Mouse (Mus musculus): ENCODE measurements around the gene Smok3c. TPM values are rescaled to one million over a fixed set of nuclear protein-coding genes. Genes with fewer than 3 reads are reported as not detected.
A peak's percentile ranks its signal among the peaks of the same experiment; 100 is the strongest.

Gene Smok3c
- total and polyA plus RNA-seq, 2 experiments = not detected

DNA sequence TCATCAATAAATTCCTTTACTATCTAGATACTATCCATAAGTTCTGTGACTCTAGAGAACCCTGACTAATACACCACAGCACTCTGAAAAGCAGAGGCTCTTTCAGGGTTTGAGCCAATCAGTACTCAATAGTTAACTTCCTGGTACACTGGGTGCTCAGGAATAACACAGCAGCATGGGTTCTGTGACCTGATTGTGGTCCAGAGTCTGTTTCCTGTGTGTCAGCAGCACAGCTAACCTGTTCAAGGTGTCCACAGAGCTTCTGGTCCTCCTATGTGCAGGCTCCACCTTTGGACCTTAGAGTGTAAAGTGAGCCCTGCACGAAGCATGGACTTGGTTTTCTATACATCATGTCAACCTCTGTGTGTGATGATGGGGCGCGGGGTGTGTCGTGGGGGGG is 20.8 kb downstream of the Smok3c start:
- DNase-seq (ENCODE audit: extremely low read depth, low read depth, low spot score) = no peak

GRCm38 (mm10) chr5:138075684-138076083 is 22.7 kb downstream of the Smok3c start:
- Histone ChIP-seq H3K36me3 (ENCODE audit: control insufficient read depth, insufficient read depth, low read length) (no peaks in the 10 kb centered on the region), H3K4me1 (ENCODE audit: control insufficient read depth, insufficient read depth, low read length) (peaks cover 11% of the 10 kb centered on the region), H3K27me3 (ENCODE audit: control insufficient read depth, insufficient read depth, low read length) (no peaks in the 10 kb centered on the region), H3K4me3 (ENCODE audit: insufficient read depth, low read depth, low read length) (no peak overlapping the region), H3K79me2 (ENCODE audit: control insufficient read depth, insufficient read depth, low read length) (no peaks in the 10 kb centered on the region), H3K9ac (ENCODE audit: low read depth, low read length) (peak overlapping the region; percentile 68), H3K27ac (replicated peaks; ENCODE audit: insufficient read depth, low read depth, low read length) (peak overlapping the region; percentile 100)
- TF ChIP-seq CTCF (IDR thresholded peaks at IDR 0.05; ENCODE audit: low read depth, low read length) = no peak
- TF ChIP-seq POLR2A (IDR thresholded peaks at IDR 0.05; ENCODE audit: extremely low read depth, insufficient read depth, low read length) = no peak
- peak; percentile 98 for DNase-seq (ENCODE audit: extremely low read depth, low read depth, low spot score)
- 12% methylated on average over 3 of the region's 3 CpGs for WGBS

More for the DNA sequence above, 20.8 kb downstream of the Smok3c start:
- Histone ChIP-seq H3K27ac (replicated peaks; ENCODE audit: insufficient read depth, low read depth, low read length) (no peak overlapping the region), H3K9ac (ENCODE audit: low read depth, low read length) (no peak overlapping the region), H3K4me3 (ENCODE audit: insufficient read depth, low read depth, low read length) (no peak overlapping the region), H3K36me3 (ENCODE audit: control insufficient read depth, insufficient read depth, low read length) (no peaks in the 10 kb centered on the region), H3K4me1 (ENCODE audit: control insufficient read depth, insufficient read depth, low read length) (peaks cover 9% of the 10 kb centered on the region), H3K27me3 (ENCODE audit: control insufficient read depth, insufficient read depth, low read length) (no peaks in the 10 kb centered on the region), H3K79me2 (ENCODE audit: control insufficient read depth, insufficient read depth, low read length) (no peaks in the 10 kb centered on the region)
- 87% methylated on average over 4 of the region's 4 CpGs for WGBS
- no peak for TF ChIP-seq CTCF (IDR thresholded peaks at IDR 0.05; ENCODE audit: low read depth, low read length)
- no peak for TF ChIP-seq POLR2A (IDR thresholded peaks at IDR 0.05; ENCODE audit: extremely low read depth, insufficient read depth, low read length)

DNA sequence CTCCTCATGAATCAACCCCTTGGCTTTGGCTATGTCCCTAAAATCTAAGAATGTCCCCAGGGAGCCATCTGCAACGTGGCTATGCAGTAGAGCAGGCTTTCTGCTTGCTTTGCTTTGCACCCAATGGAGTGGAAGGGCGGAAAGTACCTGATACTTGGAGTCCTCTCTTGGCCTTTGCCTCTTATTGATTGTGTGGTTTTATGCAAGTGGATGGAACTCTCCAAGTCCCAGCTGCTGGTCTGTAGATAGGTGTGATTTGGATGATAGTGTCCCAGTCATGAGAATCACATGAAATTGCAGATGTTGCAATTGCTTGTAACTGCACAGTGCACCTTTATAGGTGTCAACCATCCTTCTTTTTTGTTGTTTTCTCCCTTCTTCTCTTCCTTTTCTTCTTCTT is 23.2 kb downstream of the Smok3c start:
- no peak overlapping the region for H3K4me3 ChIP-seq (ENCODE audit: insufficient read depth, low read depth, low read length)
- WGBS = 11% methylated on average over 2 of the region's 2 CpGs

GRCm38 (mm10) chr5:138080456-138080855 is 27.5 kb downstream of the Smok3c start:
- Histone ChIP-seq H3K79me2 (ENCODE audit: control insufficient read depth, insufficient read depth, low read length) (peaks cover 5% of the 10 kb centered on the region; the same call in 1 of the 2 replicates), H3K9ac (ENCODE audit: low read depth, low read length) (no peak overlapping the region), H3K4me1 (ENCODE audit: control insufficient read depth, insufficient read depth, low read length) (peaks cover 22% of the 10 kb centered on the region), H3K27ac (replicated peaks; ENCODE audit: insufficient read depth, low read depth, low read length) (no peak overlapping the region), H3K27me3 (ENCODE audit: control insufficient read depth, insufficient read depth, low read length) (no peaks in the 10 kb centered on the region), H3K4me3 (ENCODE audit: insufficient read depth, low read depth, low read length) (no peak overlapping the region), H3K36me3 (ENCODE audit: control insufficient read depth, insufficient read depth, low read length) (no peaks in the 10 kb centered on the region)
- 52% methylated on average over 5 of the region's 5 CpGs for WGBS
- peak; percentile 46 for DNase-seq (ENCODE audit: extremely low read depth, low read depth, low spot score)
- TF ChIP-seq POLR2A (IDR thresholded peaks at IDR 0.05; ENCODE audit: extremely low read depth, insufficient read depth, low read length) (no peak), CTCF (IDR thresholded peaks at IDR 0.05; ENCODE audit: low read depth, low read length) (no peak)

More for the DNA sequence above, 23.2 kb downstream of the Smok3c start:
- DNase-seq (ENCODE audit: extremely low read depth, low read depth, low spot score) = peak; percentile 99
- peak overlapping the region; percentile 68 for H3K9ac ChIP-seq (ENCODE audit: low read depth, low read length)
- H3K27ac ChIP-seq (replicated peaks; ENCODE audit: insufficient read depth, low read depth, low read length) = peak overlapping the region; percentile 100
- H3K79me2 ChIP-seq (ENCODE audit: control insufficient read depth, insufficient read depth, low read length) = no peaks in the 10 kb centered on the region
- H3K4me1 ChIP-seq (ENCODE audit: control insufficient read depth, insufficient read depth, low read length) = peaks cover 11% of the 10 kb centered on the region
- no peaks in the 10 kb centered on the region for H3K36me3 ChIP-seq (ENCODE audit: control insufficient read depth, insufficient read depth, low read length)
- no peaks in the 10 kb centered on the region for H3K27me3 ChIP-seq (ENCODE audit: control insufficient read depth, insufficient read depth, low read length)
- TF ChIP-seq POLR2A (IDR thresholded peaks at IDR 0.05; ENCODE audit: extremely low read depth, insufficient read depth, low read length) = no peak
- TF ChIP-seq CTCF (IDR thresholded peaks at IDR 0.05; ENCODE audit: low read depth, low read length) = no peak

DNA sequence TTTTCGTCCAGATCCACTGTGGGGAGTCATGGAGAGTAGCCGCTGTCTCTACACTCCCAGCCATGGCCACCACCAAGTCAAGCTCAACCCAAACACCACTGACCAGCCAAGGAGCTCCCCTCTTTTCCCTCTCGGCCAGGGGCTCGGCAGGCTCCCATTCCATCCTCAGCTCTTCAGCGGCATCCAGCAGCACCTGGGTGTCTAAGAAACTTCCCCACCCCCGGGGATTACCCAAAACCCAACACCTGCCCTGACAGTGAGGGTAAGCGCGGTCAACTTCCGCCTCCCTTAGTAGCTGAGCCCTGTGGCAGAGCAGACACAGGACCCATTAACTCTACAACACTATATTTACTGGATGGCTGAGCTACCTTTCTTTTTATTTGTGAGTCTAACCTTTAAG is 28.5 kb downstream of the Smok3c start:
- 92% methylated on average over 9 of the region's 9 CpGs for WGBS
- Histone ChIP-seq H3K4me3 (ENCODE audit: insufficient read depth, low read depth, low read length) (no peak overlapping the region), H3K79me2 (ENCODE audit: control insufficient read depth, insufficient read depth, low read length) (peaks cover 7% of the 10 kb centered on the region; the same call in 1 of the 2 replicates), H3K27ac (replicated peaks; ENCODE audit: insufficient read depth, low read depth, low read length) (peak overlapping the region; percentile 52), H3K9ac (ENCODE audit: low read depth, low read length) (no peak overlapping the region), H3K4me1 (ENCODE audit: control insufficient read depth, insufficient read depth, low read length) (peaks cover 17% of the 10 kb centered on the region), H3K36me3 (ENCODE audit: control insufficient read depth, insufficient read depth, low read length) (no peaks in the 10 kb centered on the region), H3K27me3 (ENCODE audit: control insufficient read depth, insufficient read depth, low read length) (no peaks in the 10 kb centered on the region)
- DNase-seq (ENCODE audit: extremely low read depth, low read depth, low spot score) = no peak
- no peak for TF ChIP-seq POLR2A (IDR thresholded peaks at IDR 0.05; ENCODE audit: extremely low read depth, insufficient read depth, low read length)
- no peak for TF ChIP-seq CTCF (IDR thresholded peaks at IDR 0.05; ENCODE audit: low read depth, low read length)

GRCm38 (mm10) chr5:138083318-138083900 is 30.4 kb downstream of the Smok3c start:
- H3K4me3 ChIP-seq (ENCODE audit: insufficient read depth, low read depth, low read length) = no peak overlapping the region
- no peak overlapping the region for H3K9ac ChIP-seq (ENCODE audit: low read depth, low read length)
- peaks cover 24% of the 10 kb centered on the region for H3K4me1 ChIP-seq (ENCODE audit: control insufficient read depth, insufficient read depth, low read length)
- peak; percentile 96 for DNase-seq (ENCODE audit: extremely low read depth, low read depth, low spot score)
- no peaks in the 10 kb centered on the region for H3K27me3 ChIP-seq (ENCODE audit: control insufficient read depth, insufficient read depth, low read length)
- H3K36me3 ChIP-seq (ENCODE audit: control insufficient read depth, insufficient read depth, low read length) = peaks cover 7% of the 10 kb centered on the region
- peak overlapping the region; percentile 88 for H3K27ac ChIP-seq (replicated peaks; ENCODE audit: insufficient read depth, low read depth, low read length)
- H3K79me2 ChIP-seq (ENCODE audit: control insufficient read depth, insufficient read depth, low read length) = peaks cover 10% of the 10 kb centered on the region; the same call in 1 of the 2 replicates
- TF ChIP-seq CTCF (IDR thresholded peaks at IDR 0.05; ENCODE audit: low read depth, low read length) = no peak
- no peak for TF ChIP-seq POLR2A (IDR thresholded peaks at IDR 0.05; ENCODE audit: extremely low read depth, insufficient read depth, low read length)
- 19% methylated on average over 2 of the region's 2 CpGs for WGBS

Data from liver, adult 2 months (tissue).